8 mouse cellular contexts compared by ENCODE assay signal in genomic region chr4:33245853-33246395, GRCm38 (mm10). TPM values are rescaled to one million over a fixed set of nuclear protein-coding genes. Genes with fewer than 3 reads are reported as not detected.
A peak's percentile ranks its signal among the peaks of the same experiment; 100 is the strongest.
DNase-seq lines count a peak whose midpoint lies in the region; ATAC-seq and TF ChIP-seq lines count a peak whose summit lies in the region.

No protein-coding gene starts in this region.

- H3K4me2 ChIP-seq in kidney, embryonic 14.5 days (replicated peaks; ENCODE audit: low read depth, low read length): peak overlapping the region; percentile 72
- H3K4me2 ChIP-seq in embryonic facial prominence, embryonic 15.5 days (replicated peaks): peak overlapping the region; percentile 63
- H3K4me2 ChIP-seq in intestine, embryonic 15.5 days (replicated peaks): peak overlapping the region; percentile 73
- H3K4me2 ChIP-seq in midbrain, postnatal 0 days (ENCODE audit: low read depth, low read length, poor library complexity, severe bottlenecking): peak overlapping the region; percentile 5; the same call in 1 of the 2 replicates

- H3K9me3 ChIP-seq in kidney, embryonic 14.5 days (ENCODE audit: control insufficient read depth, low read length): no peaks in the 10 kb centered on the region
- H3K9me3 ChIP-seq in embryonic facial prominence, embryonic 15.5 days (replicated peaks): no peaks in the 10 kb centered on the region
- H3K9me3 ChIP-seq in intestine, embryonic 15.5 days: no peaks in the 10 kb centered on the region
- no peaks in the 10 kb centered on the region for H3K9me3 ChIP-seq in midbrain, postnatal 0 days (ENCODE audit: low read length)

- H3K27me3 ChIP-seq in kidney, embryonic 14.5 days (ENCODE audit: control insufficient read depth, insufficient read depth, low read length): no peaks in the 10 kb centered on the region
- H3K27me3 ChIP-seq in embryonic facial prominence, embryonic 15.5 days: no peaks in the 10 kb centered on the region
- no peaks in the 10 kb centered on the region for H3K27me3 ChIP-seq in intestine, embryonic 15.5 days (replicated peaks)
- no peaks in the 10 kb centered on the region for H3K27me3 ChIP-seq in midbrain, postnatal 0 days (ENCODE audit: insufficient read depth, low read length)

- intact Hi-C loops in left cerebral cortex, postnatal 14 days (cut with DNase I): loop anchor here (5.0 kb wide), 1 partner anchor 46 kb away; the partner anchor contains the start of gene Pnrc1

- WGBS in kidney, embryonic 14.5 days: 90% methylated on average over 14 of the region's 14 CpGs
- 82% methylated on average over 14 of the region's 14 CpGs for WGBS in embryonic facial prominence, embryonic 15.5 days
- WGBS in intestine, embryonic 15.5 days: 65% methylated on average over 14 of the region's 14 CpGs
- WGBS in midbrain, postnatal 0 days: 91% methylated on average over 14 of the region's 14 CpGs

- peaks cover 37% of the 10 kb centered on the region for H3K36me3 ChIP-seq in kidney, embryonic 14.5 days (ENCODE audit: control insufficient read depth, insufficient read depth, low read length)
- peaks cover 34% of the 10 kb centered on the region for H3K36me3 ChIP-seq in embryonic facial prominence, embryonic 15.5 days
- H3K36me3 ChIP-seq in intestine, embryonic 15.5 days: no peaks in the 10 kb centered on the region; the same call in 1 of the 2 replicates
- peaks cover 16% of the 10 kb centered on the region for H3K36me3 ChIP-seq in midbrain, postnatal 0 days (ENCODE audit: insufficient read depth, low read length)

- no peak overlapping the region for H3K27ac ChIP-seq in kidney, embryonic 14.5 days (ENCODE audit: low read depth, low read length)
- no peak overlapping the region for H3K27ac ChIP-seq in embryonic facial prominence, embryonic 15.5 days (replicated peaks)
- H3K27ac ChIP-seq in intestine, embryonic 15.5 days: 0 out of 2 replicates have a peak overlapping the region, but pooled peaks have one; percentile 5
- no peak overlapping the region for H3K27ac ChIP-seq in midbrain, postnatal 0 days (ENCODE audit: low read depth, low read length)

- H3K4me1 ChIP-seq in kidney, embryonic 14.5 days (ENCODE audit: control insufficient read depth, insufficient read depth, low read length): peaks cover 13% of the 10 kb centered on the region
- H3K4me1 ChIP-seq in embryonic facial prominence, embryonic 15.5 days: peaks cover 28% of the 10 kb centered on the region
- peaks cover 4% of the 10 kb centered on the region for H3K4me1 ChIP-seq in intestine, embryonic 15.5 days (replicated peaks)
- H3K4me1 ChIP-seq in midbrain, postnatal 0 days (ENCODE audit: insufficient read depth, low read length): 0 out of 2 replicates have a peak, but pooled peaks cover 3% of the 10 kb centered on the region

- ATAC-seq in kidney, embryonic 14.5 days (ENCODE audit: low FRiP score, low TSS enrichment): no peak
- no peak for ATAC-seq in embryonic facial prominence, embryonic 15.5 days (ENCODE audit: insufficient number of reproducible peaks, low FRiP score, low TSS enrichment, low read depth)
- ATAC-seq in intestine, embryonic 15.5 days: no peak
- no peak for ATAC-seq in midbrain, postnatal 0 days (ENCODE audit: low FRiP score)

- no peak for DNase-seq in kidney, adult 11 months
- DNase-seq in midbrain, postnatal 0 days (ENCODE audit: low spot score): no peak
- no peak for DNase-seq in ovary, adult 18-20 months (ENCODE audit: low spot score)
- DNase-seq in thymus, postnatal 14 days: no peak
- no peak for DNase-seq in left cerebral cortex, postnatal 14 days (ENCODE audit: low spot score in 2 of 2)

- peak overlapping the region; percentile 93 for H3K4me3 ChIP-seq in kidney, embryonic 14.5 days (ENCODE audit: low read length)
- H3K4me3 ChIP-seq in embryonic facial prominence, embryonic 15.5 days (replicated peaks): peak overlapping the region; percentile 86
- H3K4me3 ChIP-seq in intestine, embryonic 15.5 days (replicated peaks): 0 out of 2 replicates have a peak overlapping the region, but pooled peaks have one; percentile 10
- H3K4me3 ChIP-seq in midbrain, postnatal 0 days (ENCODE audit: low read depth, low read length): 0 out of 2 replicates have a peak overlapping the region, but pooled peaks have one; percentile 92

- H3K9ac ChIP-seq in kidney, embryonic 14.5 days (ENCODE audit: low read depth, low read length): peak overlapping the region; percentile 98; the same call in 1 of the 2 replicates
- no peak overlapping the region for H3K9ac ChIP-seq in embryonic facial prominence, embryonic 15.5 days
- H3K9ac ChIP-seq in intestine, embryonic 15.5 days: no peak overlapping the region
- no peak overlapping the region for H3K9ac ChIP-seq in midbrain, postnatal 0 days (replicated peaks; ENCODE audit: low read length, poor library complexity, severe bottlenecking)

- TF ChIP-seq CTCF in midbrain, postnatal 0 days (IDR thresholded peaks at IDR 0.05): no peak

RNA-seq across cellular contexts. Expression of gene Srsf12, which starts 37.1 kb away (rescaled TPM):
- 4.1 and 5.1 TPM in 2 replicates for polyA plus RNA-seq in kidney, embryonic 14.5 days (2014; fragmentation: Nextera tagmentation; extraction: Ambion mirVana)
- polyA plus RNA-seq in embryonic facial prominence, embryonic 15.5 days (2015; fragmentation: Nextera tagmentation; extraction: Ambion mirVana): 13.5 and 15.3 TPM in 2 replicates
- polyA plus RNA-seq in intestine, embryonic 15.5 days (2015; fragmentation: Nextera tagmentation; extraction: Ambion mirVana): 6.2 and 6.7 TPM in 2 replicates
- total RNA-seq in midbrain, postnatal 0 days (2014; rRNA removed): 84.2 and 88.0 TPM in 2 replicates
- 76.7 and 77.4 TPM in 2 replicates for polyA plus RNA-seq in midbrain, postnatal 0 days (2015; fragmentation: Nextera tagmentation; extraction: Ambion mirVana)
- total RNA-seq in left cerebral cortex, postnatal 14 days (2021): 10 to 100 TPM; 27.5 to 31.7 TPM

RNA-seq across cellular contexts. Expression of gene Pnrc1, which starts 44.0 kb away (rescaled TPM):
- polyA plus RNA-seq in kidney, embryonic 14.5 days (2014; fragmentation: Nextera tagmentation; extraction: Ambion mirVana): 99.0 and 113 TPM in 2 replicates
- polyA plus RNA-seq in embryonic facial prominence, embryonic 15.5 days (2015; fragmentation: Nextera tagmentation; extraction: Ambion mirVana): 104 and 116 TPM in 2 replicates
- polyA plus RNA-seq in intestine, embryonic 15.5 days (2015; fragmentation: Nextera tagmentation; extraction: Ambion mirVana): 68.7 and 78.0 TPM in 2 replicates
- total RNA-seq in midbrain, postnatal 0 days (2014; rRNA removed): 91.3 and 109 TPM in 2 replicates
- 41.3 and 43.6 TPM in 2 replicates for polyA plus RNA-seq in midbrain, postnatal 0 days (2015; fragmentation: Nextera tagmentation; extraction: Ambion mirVana)
- 100 to 1,000 TPM; 115 to 122 TPM for total RNA-seq in left cerebral cortex, postnatal 14 days (2021)

RNA-seq across cellular contexts. Expression of gene Pm20d2, which starts 56.4 kb away (rescaled TPM):
- polyA plus RNA-seq in kidney, embryonic 14.5 days (2014; fragmentation: Nextera tagmentation; extraction: Ambion mirVana): 0.70 and 1.1 TPM in 2 replicates
- polyA plus RNA-seq in embryonic facial prominence, embryonic 15.5 days (2015; fragmentation: Nextera tagmentation; extraction: Ambion mirVana): 2.5 TPM in 2 replicates
- 1.3 and 1.4 TPM in 2 replicates for polyA plus RNA-seq in intestine, embryonic 15.5 days (2015; fragmentation: Nextera tagmentation; extraction: Ambion mirVana)
- total RNA-seq in midbrain, postnatal 0 days (2014; rRNA removed): 7.7 and 9.2 TPM in 2 replicates
- 2.9 and 3.6 TPM in 2 replicates for polyA plus RNA-seq in midbrain, postnatal 0 days (2015; fragmentation: Nextera tagmentation; extraction: Ambion mirVana)
- total RNA-seq in left cerebral cortex, postnatal 14 days (2021): 1 to 10 TPM; 6.3 to 7.1 TPM

Comparison
In these comparisons a context has a peak if more than half of its experiments do, and no peak if none do; other contexts are left out.
1. H3K4me2 ChIP-seq: peak in every context shown above with its lines; median percentile 73 in intestine, embryonic 15.5 days; 72 in kidney, embryonic 14.5 days; 63 in embryonic facial prominence, embryonic 15.5 days; 5 in midbrain, postnatal 0 days.
2. H3K4me3 ChIP-seq: peak in every context shown above with its lines; median percentile 93 in kidney, embryonic 14.5 days; 92 in midbrain, postnatal 0 days; 86 in embryonic facial prominence, embryonic 15.5 days; 10 in intestine, embryonic 15.5 days.